Mouse (Mus musculus): Measurements from ENCODE around the gene Ncbp2.

DNA sequence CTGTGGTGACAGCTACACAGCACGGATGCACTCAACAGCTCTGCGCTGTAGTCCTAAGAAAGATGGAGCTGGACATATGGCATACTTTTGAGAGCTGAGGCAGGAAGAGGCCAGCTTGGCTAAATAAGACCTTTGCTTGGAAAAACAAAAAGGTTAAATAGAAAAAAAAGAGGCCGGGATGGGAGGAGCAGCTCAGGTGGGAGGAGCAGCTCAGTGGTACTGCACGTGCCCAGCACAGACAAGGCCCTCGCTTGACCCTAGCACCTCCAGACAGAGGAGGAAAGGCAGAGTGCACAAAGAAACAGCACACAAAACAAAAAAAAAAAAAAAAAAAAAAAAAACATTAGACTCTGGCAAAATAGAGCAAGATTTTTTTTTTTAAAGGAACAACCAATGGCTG lies 48.1 kb downstream of the Ncbp2 start:
- TF ChIP-seq CTCF (IDR thresholded peaks at IDR 0.05; ENCODE audit: low read depth) (no peak), EP300 (IDR thresholded peaks at IDR 0.05; ENCODE audit: low read depth) (no peak)
